ENCODE assay signal across 13 mouse cellular contexts in genomic region chr8:120755306-120756297, GRCm38 (mm10). TPM values are rescaled to one million over a fixed set of nuclear protein-coding genes. Genes with fewer than 3 reads are reported as not detected.
A peak's percentile ranks its signal among the peaks of the same experiment; 100 is the strongest.
DNase-seq lines count a peak whose midpoint lies in the region; ATAC-seq and TF ChIP-seq lines count a peak whose summit lies in the region.
"Had no signal": no experiment of that assay in that cellular context is flagged by ENCODE, and none has a peak within 500 bp of the region (broad histone marks: within the 10 kb centered on the region; RNA-seq: fewer than 3 reads in every experiment).

No protein-coding gene starts in this region.

- ATAC-seq in hindbrain, embryonic 11.5 days (ENCODE audit: low FRiP score) = no peak
- ATAC-seq in hindbrain, embryonic 14.5 days (ENCODE audit: low FRiP score) = no peak
- no peak for ATAC-seq in neural tube, embryonic 13.5 days (ENCODE audit: low read depth)
- no peak for ATAC-seq in heart, embryonic 11.5 days (replicated peaks; ENCODE audit: insufficient number of reproducible peaks, low FRiP score, low TSS enrichment)

- 0 out of 2 replicates have a peak, but pooled peaks have one; percentile 9 for TF ChIP-seq POLR2A in bone marrow, adult 2 months (IDR thresholded peaks at IDR 0.05; ENCODE audit: borderline replicate concordance, control insufficient read depth, low read depth, low read length)

- H3K4me2 ChIP-seq in hindbrain, embryonic 11.5 days (replicated peaks; ENCODE audit: low read depth, low read length) = no peak overlapping the region
- no peak overlapping the region for H3K4me2 ChIP-seq in hindbrain, embryonic 14.5 days (replicated peaks)
- H3K4me2 ChIP-seq in neural tube, embryonic 13.5 days = no peak overlapping the region
- H3K4me2 ChIP-seq in heart, embryonic 11.5 days = no peak overlapping the region
- H3K4me2 ChIP-seq: hindbrain, embryonic 13.5 days had no signal

- no peaks in the 10 kb centered on the region for H3K36me3 ChIP-seq in hindbrain, embryonic 11.5 days (ENCODE audit: control insufficient read depth, insufficient read depth, low read length)
- H3K36me3 ChIP-seq in hindbrain, embryonic 14.5 days (replicated peaks; ENCODE audit: control insufficient read depth, insufficient read depth) = no peaks in the 10 kb centered on the region
- no peaks in the 10 kb centered on the region for H3K36me3 ChIP-seq in neural tube, embryonic 13.5 days
- H3K36me3 ChIP-seq in heart, embryonic 11.5 days (ENCODE audit: control insufficient read depth, insufficient read depth, low read length) = no peaks in the 10 kb centered on the region
- H3K36me3 ChIP-seq: hindbrain, embryonic 13.5 days had no signal

- H3K4me1 ChIP-seq in hindbrain, embryonic 11.5 days (replicated peaks; ENCODE audit: control insufficient read depth, insufficient read depth, low read length) = 0 out of 2 replicates have a peak, but pooled peaks cover 3% of the 10 kb centered on the region
- no peaks in the 10 kb centered on the region; the same call in 1 of the 2 replicates for H3K4me1 ChIP-seq in hindbrain, embryonic 14.5 days (replicated peaks; ENCODE audit: control insufficient read depth, insufficient read depth, low read length)
- peaks cover 9% of the 10 kb centered on the region for H3K4me1 ChIP-seq in bone marrow, adult 2 months (ENCODE audit: control insufficient read depth, insufficient read depth, low read length)
- peaks cover 20% of the 10 kb centered on the region for H3K4me1 ChIP-seq in neural tube, embryonic 13.5 days (replicated peaks)
- peaks cover 11% of the 10 kb centered on the region for H3K4me1 ChIP-seq in heart, embryonic 11.5 days (ENCODE audit: control insufficient read depth, insufficient read depth, low read length)

- H3K27me3 ChIP-seq in hindbrain, embryonic 11.5 days (ENCODE audit: control insufficient read depth, insufficient read depth, low read length) = no peaks in the 10 kb centered on the region
- no peaks in the 10 kb centered on the region for H3K27me3 ChIP-seq in hindbrain, embryonic 14.5 days (ENCODE audit: control insufficient read depth, insufficient read depth, low read length)
- peaks cover 8% of the 10 kb centered on the region; the same call in 1 of the 2 replicates for H3K27me3 ChIP-seq in neural tube, embryonic 13.5 days
- peaks cover 10% of the 10 kb centered on the region; the same call in 1 of the 2 replicates for H3K27me3 ChIP-seq in heart, embryonic 11.5 days (ENCODE audit: control insufficient read depth, insufficient read depth, low read length)

- H3K4me3 ChIP-seq in hindbrain, embryonic 11.5 days (ENCODE audit: low read depth, low read length) = no peak overlapping the region
- H3K4me3 ChIP-seq in hindbrain, embryonic 14.5 days (replicated peaks; ENCODE audit: low read length) = no peak overlapping the region
- no peak overlapping the region for H3K4me3 ChIP-seq in bone marrow, adult 2 months (replicated peaks; ENCODE audit: control insufficient read depth, low read depth, low read length)
- no peak overlapping the region for H3K4me3 ChIP-seq in neural tube, embryonic 13.5 days
- no peak overlapping the region for H3K4me3 ChIP-seq in heart, embryonic 11.5 days (ENCODE audit: low read depth, low read length)
- H3K4me3 ChIP-seq: hindbrain, embryonic 13.5 days; layer of hippocampus, adult 2 months had no signal

- DNase-seq in hindbrain, embryonic 11.5 days (ENCODE audit: low spot score) = peak; percentile 17
- DNase-seq in hindbrain, embryonic 14.5 days (ENCODE audit: low spot score) = no peak
- peak; percentile 76 for DNase-seq in kidney, adult 9 months
- no peak for DNase-seq in gastrocnemius, postnatal 36 days
- no peak for DNase-seq in heart, postnatal 14 days
- DNase-seq: B cell, adult 2 months; cerebellum, adult 18-20 months; thymus, adult 2 months had no signal

- H3K9me3 ChIP-seq in hindbrain, embryonic 11.5 days (ENCODE audit: control insufficient read depth, low read length) = no peaks in the 10 kb centered on the region
- H3K9me3 ChIP-seq in hindbrain, embryonic 14.5 days (ENCODE audit: control insufficient read depth, low read length) = no peaks in the 10 kb centered on the region
- no peaks in the 10 kb centered on the region for H3K9me3 ChIP-seq in neural tube, embryonic 13.5 days
- H3K9me3 ChIP-seq in heart, embryonic 11.5 days (replicated peaks; ENCODE audit: control insufficient read depth, low read length) = no peaks in the 10 kb centered on the region
- H3K9me3 ChIP-seq: hindbrain, embryonic 13.5 days had no signal

- intact Hi-C loops in gastrocnemius, postnatal 36 days (cut with DNase I) = no loop called here
- intact Hi-C loops in heart, postnatal 14 days (cut with DNase I) = loop anchor here (2.0 kb wide), 1 partner anchor 15 kb away; no protein-coding TSS in a partner anchor

- WGBS in hindbrain, embryonic 11.5 days = 26% methylated on average over 19 of the region's 19 CpGs
- WGBS in hindbrain, embryonic 14.5 days = 31% methylated on average over 19 of the region's 19 CpGs
- 84% methylated on average over 19 of the region's 19 CpGs for WGBS in bone marrow, adult 2 months
- WGBS in neural tube, embryonic 13.5 days = 14% methylated on average over 19 of the region's 19 CpGs
- WGBS in heart, embryonic 11.5 days (ENCODE audit: insufficient replicate concordance) = 62% methylated on average over 19 of the region's 19 CpGs

- H3K9ac ChIP-seq in hindbrain, embryonic 11.5 days (ENCODE audit: low read depth, low read length) = no peak overlapping the region
- no peak overlapping the region for H3K9ac ChIP-seq in hindbrain, embryonic 14.5 days
- H3K9ac ChIP-seq in neural tube, embryonic 13.5 days = 0 out of 2 replicates have a peak overlapping the region, but pooled peaks have one; percentile 3
- no peak overlapping the region for H3K9ac ChIP-seq in heart, embryonic 11.5 days (ENCODE audit: low read depth, low read length)
- H3K9ac ChIP-seq: hindbrain, embryonic 13.5 days had no signal

- H3K27ac ChIP-seq in hindbrain, embryonic 11.5 days (ENCODE audit: low read depth, low read length) = no peak overlapping the region
- H3K27ac ChIP-seq in hindbrain, embryonic 14.5 days = no peak overlapping the region
- H3K27ac ChIP-seq in bone marrow, adult 2 months (ENCODE audit: control insufficient read depth, insufficient read depth, low read depth, low read length, poor library complexity) = peak overlapping the region; percentile 42
- no peak overlapping the region for H3K27ac ChIP-seq in neural tube, embryonic 13.5 days (replicated peaks)
- H3K27ac ChIP-seq in heart, embryonic 11.5 days (ENCODE audit: low read depth, low read length) = no peak overlapping the region
- H3K27ac ChIP-seq: hindbrain, embryonic 13.5 days; layer of hippocampus, adult 2 months had no signal

- no peak for TF ChIP-seq CTCF in bone marrow, adult 2 months (IDR thresholded peaks at IDR 0.05; ENCODE audit: control insufficient read depth, insufficient read depth, low read length)

RNA-seq across cellular contexts. Expression of gene Irf8, which starts 19.4 kb away (rescaled TPM):
- 3.6 and 3.9 TPM in 2 replicates for polyA plus RNA-seq in hindbrain, embryonic 11.5 days (2014; fragmentation: Nextera tagmentation; extraction: Ambion mirVana)
- polyA plus RNA-seq in hindbrain, embryonic 14.5 days (2014; fragmentation: Nextera tagmentation; extraction: Ambion mirVana) = 3.2 and 5.1 TPM in 2 replicates
- polyA plus RNA-seq in bone marrow, adult 2 months (2011; ENCODE audit: insufficient read depth, insufficient read length, low replicate concordance, missing spikeins) = 32.8 and 80.9 TPM in 2 replicates
- polyA plus RNA-seq in neural tube, embryonic 13.5 days (2015; fragmentation: Nextera tagmentation; extraction: Ambion mirVana) = 4.1 and 4.9 TPM in 2 replicates
- 1 to 10 TPM; 6.7 to 9.9 TPM for total RNA-seq in gastrocnemius, postnatal 36 days (2021)
- 1 to 10 TPM; 3.9 to 4.3 TPM for total RNA-seq in heart, postnatal 14 days (2021)
- 3.2 and 3.9 TPM in 2 replicates for polyA plus RNA-seq in heart, embryonic 11.5 days (2014; fragmentation: Nextera tagmentation; extraction: Ambion mirVana)

Comparison
In these comparisons a context has a peak if more than half of its experiments do, and no peak if none do; other contexts are left out.
1. DNase-seq: peak in hindbrain, embryonic 11.5 days (single experiment) and kidney, adult 9 months (single experiment); none in hindbrain, embryonic 14.5 days (single experiment), gastrocnemius, postnatal 36 days (0 of 2) and heart, postnatal 14 days (0 of 2).